Mouse (Mus musculus) hindbrain, embryonic 10.5 days (tissue): ENCODE measurements around the gene Ly6g6d. TPM values are rescaled to one million over a fixed set of nuclear protein-coding genes. Genes with fewer than 3 reads are reported as not detected.
A peak's percentile ranks its signal among the peaks of the same experiment; 100 is the strongest.

Experiments used
- DNase-seq: peaks from one replicate; pipeline ENCODE4 v3.0.0-alpha.2; 2017; ENCODE audit warnings: low spot score
- H3K27ac ChIP-seq: fragments of 300-500 bp; sonication (generic); 2 replicates; pipeline ENCODE4 v1.5.1; 2016; ENCODE audit warnings: mild to moderate bottlenecking, moderate library complexity
- H3K27me3 ChIP-seq: fragments of 300-500 bp; sonication (generic); 2 replicates; pipeline ENCODE4 v1.6.1; 2016; ENCODE audit warnings: mild to moderate bottlenecking; ENCODE audit not compliant: poor library complexity, insufficient read depth, severe bottlenecking
- H3K36me3 ChIP-seq: fragments of 300-500 bp; sonication (generic); 2 replicates; pipeline ENCODE4 v1.6.1; 2016; ENCODE audit warnings: mild to moderate bottlenecking, moderate library complexity
- H3K4me1 ChIP-seq: fragments of 300-500 bp; sonication (generic); replicated peaks from 2 replicates; pipeline ENCODE4 v1.6.1; 2016; ENCODE audit warnings: mild to moderate bottlenecking
- H3K4me3 ChIP-seq: fragments of 300-500 bp; sonication (generic); 2 replicates; pipeline ENCODE4 v1.5.1; 2016; ENCODE audit warnings: mild to moderate bottlenecking, moderate library complexity
- H3K9me3 ChIP-seq: fragments of 300-500 bp; sonication (generic); 2 replicates; pipeline ENCODE4 v1.6.1; 2016; ENCODE audit warnings: mild to moderate bottlenecking, moderate library complexity
- WGBS: fragments of 180-500 bp; shearing (Covaris S2); methylation state at CpG from one replicate; pipeline ENCODE4 v1.1.7; 2016; 5-methylcytosine and 5-hydroxymethylcytosine counted together
- polyA plus RNA-seq: library from polyadenylated mRNA; unstranded; fragments of >200 nt; fragmentation: Nextera tagmentation; extraction: Ambion mirVana; gene quantifications from 2 replicates; pipeline ENCODE4 v1.2.1, GENCODE M21; 2016

The Ly6g6d gene
- polyA plus RNA-seq, 1 experiment from 2014 or later, result 2.1 TPM

DNA sequence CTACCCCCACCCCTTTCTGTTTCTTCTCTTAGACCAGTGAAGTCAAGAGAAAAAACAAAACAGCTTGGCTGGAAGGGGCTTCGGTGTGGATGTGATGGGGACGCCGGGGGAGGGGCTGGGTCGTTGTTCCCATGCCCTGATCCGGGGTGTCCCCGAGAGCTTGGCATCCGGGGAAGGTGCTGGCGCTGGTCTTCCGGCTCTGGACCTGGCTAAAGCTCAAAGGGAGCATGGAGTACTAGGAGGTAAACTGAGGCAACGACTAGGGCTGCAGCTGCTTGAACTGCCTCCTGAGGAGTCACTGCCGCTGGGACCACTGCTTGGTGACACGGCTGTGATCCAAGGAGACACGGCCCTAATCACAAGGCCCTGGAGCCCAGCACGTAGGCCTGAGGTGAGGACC is 17.8 kb downstream of the Ly6g6d start:
- DNase-seq, result no peak
- WGBS, result 27% methylated on average over 14 of the region's 14 CpGs
- Histone ChIP-seq H3K4me1 (peaks cover 51% of the 10 kb centered on the region), H3K36me3 (peaks cover 68% of the 10 kb centered on the region), H3K27me3 (peaks cover 29% of the 10 kb centered on the region), H3K9me3 (no peaks in the 10 kb centered on the region), H3K4me3 (peak overlapping the region; percentile 93), H3K27ac (peak overlapping the region; percentile 99)

DNA sequence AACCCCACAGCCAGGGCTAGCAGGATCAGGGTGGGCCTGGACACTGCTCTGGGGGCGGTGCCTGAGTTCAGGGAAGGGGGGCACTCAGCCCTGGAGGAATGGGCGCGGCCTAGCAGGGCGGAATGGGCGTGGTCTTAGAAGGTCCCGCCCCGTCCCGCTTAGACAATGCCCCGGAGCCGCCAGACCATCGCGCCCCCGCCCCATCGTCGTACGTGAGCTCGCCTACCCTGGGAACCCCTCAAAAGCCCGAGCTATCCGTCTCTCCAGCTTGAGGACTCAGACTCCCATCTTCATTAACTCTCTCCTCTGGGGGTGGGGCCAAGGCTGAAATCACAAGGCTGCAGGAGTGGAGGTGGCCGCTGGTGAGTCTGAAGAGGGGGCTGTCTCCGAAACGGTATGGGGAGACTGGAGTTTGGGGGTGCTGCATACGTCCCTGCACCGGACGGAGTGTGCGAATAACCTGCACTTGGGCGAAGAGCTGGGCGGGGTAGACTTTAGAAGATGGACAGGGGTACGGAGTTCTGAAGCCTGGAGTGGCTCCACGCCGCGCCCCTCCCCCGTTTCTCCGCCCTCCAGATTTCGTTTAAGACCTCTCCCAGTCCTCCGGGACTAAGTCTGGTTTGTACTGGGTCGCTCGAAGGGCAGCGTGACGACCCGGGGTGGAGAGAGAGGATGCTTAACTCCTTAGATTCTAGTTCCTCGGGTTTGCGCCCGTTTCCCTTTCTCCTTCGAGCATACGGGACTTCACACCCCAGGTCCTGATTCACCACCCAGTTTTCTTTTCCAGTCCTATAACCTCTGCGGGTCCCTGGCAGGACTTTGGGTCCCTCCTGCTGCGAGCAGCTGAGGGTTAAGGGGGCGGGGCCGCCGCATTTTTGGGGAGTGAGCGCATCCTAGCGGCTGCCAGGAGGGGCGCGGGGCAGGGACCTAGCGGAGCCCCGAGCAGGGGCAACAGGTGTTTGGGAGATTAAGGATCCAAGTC is 18.7 kb downstream of the Ly6g6d start, which contains the start of gene Ddah2:
Gene Ddah2 (plus strand): TSS at position 125 of the 982 bp plus-strand sequence.
- Histone ChIP-seq H3K36me3 (peaks cover 76% of the 10 kb centered on the region), H3K4me3 (peak within 1 kb of the TSS; percentile 93), H3K27ac (peak within 1 kb of the TSS; percentile 99), H3K4me1 (peaks cover 42% of the 10 kb centered on the region), H3K9me3 (0 out of 2 replicates have a peak, but pooled peaks cover 2% of the 10 kb centered on the region), H3K27me3 (peaks cover 21% of the 10 kb centered on the region)
- DNase-seq, result peak; percentile 95
- WGBS, result under 1% methylated on average over 57 of the region's 57 CpGs

DNA sequence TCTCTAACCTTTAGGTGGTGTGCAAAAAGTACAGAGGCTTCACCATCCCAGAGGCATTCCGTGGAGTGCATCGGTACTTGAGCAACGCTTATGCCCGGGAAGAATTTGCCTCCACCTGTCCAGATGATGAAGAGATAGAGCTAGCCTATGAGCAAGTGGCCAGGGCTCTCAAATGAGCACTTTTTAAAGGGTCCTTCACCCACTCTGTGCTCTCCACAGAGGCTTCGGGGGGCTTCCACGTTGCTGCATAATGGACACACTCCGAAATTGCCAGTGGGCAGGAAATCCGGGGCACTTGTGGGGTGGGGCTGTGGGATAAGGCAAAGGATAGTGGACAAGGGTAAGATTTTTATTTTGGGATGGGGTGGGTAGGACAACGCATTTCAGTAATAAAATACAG is 19.5 kb downstream of the Ly6g6d start:
- Histone ChIP-seq H3K4me1 (peaks cover 38% of the 10 kb centered on the region), H3K4me3 (peak overlapping the region; percentile 93), H3K27ac (peak overlapping the region; percentile 99), H3K9me3 (0 out of 2 replicates have a peak, but pooled peaks cover 5% of the 10 kb centered on the region), H3K27me3 (peaks cover 12% of the 10 kb centered on the region), H3K36me3 (peaks cover 83% of the 10 kb centered on the region)
- DNase-seq, result no peak
- WGBS, result 74% methylated on average over 9 of the region's 9 CpGs

DNA sequence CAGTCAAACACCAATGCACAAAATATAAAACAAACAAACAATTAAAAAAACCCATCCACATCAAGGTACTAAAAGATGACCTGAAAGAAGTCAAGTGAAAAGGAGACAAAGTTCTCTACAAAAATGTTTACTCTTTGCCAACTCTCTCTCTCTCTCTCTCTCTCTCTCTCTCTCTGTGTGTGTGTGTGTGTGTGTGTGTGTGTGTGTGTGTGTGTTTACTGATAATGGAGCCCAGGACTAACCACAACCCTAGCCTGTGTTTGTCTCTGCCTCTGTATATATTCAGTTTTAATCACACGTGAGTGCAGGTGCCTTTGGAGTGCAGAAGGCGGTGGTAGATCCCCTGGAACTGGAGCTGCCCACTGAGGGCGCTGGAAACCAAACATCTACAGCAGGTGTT is 20.8 kb downstream of the Ly6g6d start:
- 73% methylated on average over 3 of the region's 3 CpGs for WGBS
- Histone ChIP-seq H3K9me3 (0 out of 2 replicates have a peak, but pooled peaks cover 5% of the 10 kb centered on the region), H3K4me3 (no peak overlapping the region), H3K27ac (no peak overlapping the region), H3K4me1 (peaks cover 44% of the 10 kb centered on the region), H3K27me3 (0 out of 2 replicates have a peak, but pooled peaks cover 6% of the 10 kb centered on the region), H3K36me3 (peaks cover 83% of the 10 kb centered on the region)
- DNase-seq, result no peak

DNA sequence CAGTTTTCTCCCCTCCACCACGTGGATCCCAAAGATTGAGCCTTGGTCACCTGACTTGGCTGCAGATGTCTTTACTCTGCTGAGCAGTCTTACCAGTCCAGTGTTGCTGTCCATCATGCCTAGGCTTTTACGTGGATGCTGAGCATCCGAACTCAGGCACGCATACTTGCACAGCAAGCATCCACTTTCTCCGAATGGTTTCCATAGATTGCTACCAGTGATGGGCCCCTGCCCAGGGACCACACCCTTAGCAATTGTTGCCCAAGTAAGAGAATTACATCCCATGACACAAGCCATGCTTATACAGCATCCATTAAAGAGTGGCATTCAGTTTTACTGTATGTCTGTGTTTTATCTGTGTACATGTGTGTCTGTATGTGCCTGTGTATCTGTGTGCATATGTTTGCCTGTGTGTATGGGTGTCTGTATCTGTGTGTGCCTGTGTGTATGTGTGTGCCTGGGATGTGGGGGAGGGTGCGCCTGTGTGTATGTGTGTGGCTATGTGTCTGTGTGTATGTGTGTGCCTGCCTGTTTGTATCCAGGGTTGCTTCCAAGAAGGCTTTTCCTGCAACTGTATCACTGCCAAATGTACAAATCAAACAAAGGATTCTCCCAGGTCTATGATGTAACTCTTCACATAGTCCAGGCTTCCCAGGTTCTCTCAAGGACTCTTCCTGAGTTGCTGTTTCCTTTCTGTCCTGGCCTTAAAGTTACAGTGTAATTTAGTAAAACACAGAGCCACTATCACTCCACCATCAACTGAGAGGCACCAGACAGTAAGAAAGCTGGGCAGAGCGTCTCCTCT is 22.0 kb downstream of the Ly6g6d start:
- Histone ChIP-seq H3K4me3 (no peak overlapping the region), H3K27ac (no peak overlapping the region), H3K4me1 (peaks cover 44% of the 10 kb centered on the region), H3K36me3 (peaks cover 73% of the 10 kb centered on the region), H3K27me3 (no peaks in the 10 kb centered on the region), H3K9me3 (0 out of 2 replicates have a peak, but pooled peaks cover 5% of the 10 kb centered on the region)
- DNase-seq, result no peak
- WGBS, result 92% methylated on average over 7 of the region's 7 CpGs

DNA sequence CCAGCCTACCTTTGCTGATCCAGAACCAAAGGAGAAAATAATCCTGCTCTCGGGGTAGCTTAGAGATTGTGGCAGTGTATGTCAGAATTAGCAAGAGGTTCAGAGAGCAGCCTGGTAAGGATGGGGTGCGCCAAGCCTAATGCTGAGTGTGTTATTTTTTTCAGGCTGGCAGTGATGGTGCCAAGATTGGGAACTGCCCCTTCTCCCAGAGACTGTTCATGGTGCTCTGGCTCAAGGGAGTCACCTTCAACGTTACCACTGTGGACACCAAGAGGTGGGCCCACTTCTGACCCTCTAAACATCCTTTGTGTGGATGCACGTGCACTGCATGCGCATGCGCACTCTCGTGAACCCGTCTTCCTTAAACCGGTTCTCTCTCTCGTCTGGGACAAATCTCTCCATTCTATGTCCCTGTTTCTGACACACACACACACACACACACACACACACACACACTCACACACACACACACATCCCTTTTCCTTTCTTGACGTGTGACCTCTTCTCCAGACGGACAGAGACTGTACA is 25.5 kb downstream of the Ly6g6d start:
- DNase-seq, result no peak
- peaks cover 53% of the 10 kb centered on the region for H3K4me1 ChIP-seq
- H3K27ac ChIP-seq, result peak overlapping the region; percentile 97
- 0 out of 2 replicates have a peak, but pooled peaks cover 5% of the 10 kb centered on the region for H3K9me3 ChIP-seq
- H3K4me3 ChIP-seq, result peak overlapping the region; percentile 76
- H3K27me3 ChIP-seq, result no peaks in the 10 kb centered on the region
- peaks cover 52% of the 10 kb centered on the region for H3K36me3 ChIP-seq
- WGBS, result 81% methylated on average over 12 of the region's 12 CpGs

DNA sequence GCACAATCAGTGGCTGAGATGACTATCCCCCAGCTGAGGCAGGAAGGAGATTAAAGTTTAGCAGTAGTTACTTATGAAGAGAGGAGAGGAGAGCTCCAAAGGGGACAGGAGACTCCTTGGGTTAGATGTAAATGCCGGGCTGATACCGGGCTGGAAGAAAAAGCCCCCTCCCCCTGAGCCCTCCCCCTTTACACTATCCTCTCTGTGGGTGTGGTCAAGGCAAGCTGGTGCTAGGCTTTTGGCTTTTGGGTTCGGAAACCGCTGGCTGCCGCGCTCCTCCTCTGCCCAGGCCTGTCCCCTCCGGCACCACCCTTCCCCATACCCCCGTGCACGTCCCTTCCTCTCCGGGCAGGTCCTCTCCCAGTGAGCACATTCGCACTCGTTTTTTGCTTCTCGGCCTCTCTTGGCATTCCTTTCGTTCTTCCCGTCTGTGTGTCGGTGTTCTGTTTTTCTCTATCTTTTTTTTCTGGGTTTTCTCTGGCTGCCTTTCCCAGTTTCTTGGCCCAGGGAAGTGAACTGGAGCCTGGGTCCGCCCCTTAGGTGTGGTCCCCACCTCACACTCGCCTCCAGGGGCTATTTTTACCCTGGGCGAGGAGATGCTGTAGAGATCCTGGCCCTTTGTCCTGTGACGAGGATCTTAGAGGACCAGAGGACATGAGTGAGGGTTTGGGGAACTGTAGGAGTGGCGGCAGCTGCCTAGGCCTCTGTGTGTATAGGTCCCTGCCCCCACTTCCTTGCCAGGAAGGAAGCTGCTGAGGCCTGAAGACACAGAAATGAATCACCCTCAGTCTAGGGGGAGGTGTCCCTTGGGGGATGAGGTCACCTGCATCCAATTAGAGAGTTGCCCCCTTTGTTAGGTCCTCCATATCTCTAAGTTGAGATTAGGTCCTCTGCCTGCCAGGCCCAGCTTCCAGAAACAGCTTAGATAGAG is 26.4 kb downstream of the Ly6g6d start:
- Histone ChIP-seq H3K36me3 (peaks cover 44% of the 10 kb centered on the region), H3K4me3 (peak overlapping the region; percentile 76), H3K4me1 (peaks cover 62% of the 10 kb centered on the region), H3K27ac (peak overlapping the region; percentile 97), H3K27me3 (no peaks in the 10 kb centered on the region), H3K9me3 (0 out of 2 replicates have a peak, but pooled peaks cover 5% of the 10 kb centered on the region)
- 2% methylated on average over 21 of the region's 21 CpGs for WGBS
- DNase-seq, result peak; percentile 76

DNA sequence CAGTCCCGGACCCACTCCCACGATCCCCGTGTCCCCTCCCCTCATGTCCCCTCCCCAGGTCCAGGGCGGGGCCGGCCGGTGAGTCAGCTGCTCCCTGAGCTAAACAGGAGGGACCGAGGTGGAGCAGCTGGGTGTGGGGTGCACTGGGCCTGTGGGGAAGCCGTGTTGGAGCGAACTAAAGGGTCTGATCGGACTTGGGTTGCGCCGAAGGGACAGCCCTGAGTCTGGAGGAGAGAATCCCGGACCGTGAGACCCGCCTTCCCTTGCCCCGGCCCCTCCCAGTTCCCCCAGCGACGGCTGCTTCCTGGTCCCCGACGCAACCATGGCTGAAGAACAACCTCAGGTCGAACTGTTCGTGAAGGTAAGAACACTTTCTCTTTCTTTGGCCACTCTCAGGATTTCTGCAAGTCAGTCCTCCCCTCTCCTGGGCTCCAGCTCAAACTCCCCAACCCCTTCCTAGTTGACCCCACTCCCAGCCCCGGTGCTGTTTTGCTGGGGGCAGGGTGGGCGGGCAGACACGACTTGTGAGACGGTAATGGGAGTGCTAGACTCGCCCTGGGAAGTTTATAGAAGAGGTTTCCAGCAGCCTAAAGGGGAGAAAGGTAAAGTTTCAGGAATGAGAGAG is 27.6 kb downstream of the Ly6g6d start:
- Histone ChIP-seq H3K27me3 (no peaks in the 10 kb centered on the region), H3K4me3 (peak overlapping the region; percentile 76), H3K36me3 (peaks cover 33% of the 10 kb centered on the region), H3K9me3 (0 out of 2 replicates have a peak, but pooled peaks cover 5% of the 10 kb centered on the region), H3K27ac (peak overlapping the region; percentile 97), H3K4me1 (peaks cover 74% of the 10 kb centered on the region)
- under 1% methylated on average over 27 of the region's 27 CpGs for WGBS
- peak; percentile 76 for DNase-seq

DNA sequence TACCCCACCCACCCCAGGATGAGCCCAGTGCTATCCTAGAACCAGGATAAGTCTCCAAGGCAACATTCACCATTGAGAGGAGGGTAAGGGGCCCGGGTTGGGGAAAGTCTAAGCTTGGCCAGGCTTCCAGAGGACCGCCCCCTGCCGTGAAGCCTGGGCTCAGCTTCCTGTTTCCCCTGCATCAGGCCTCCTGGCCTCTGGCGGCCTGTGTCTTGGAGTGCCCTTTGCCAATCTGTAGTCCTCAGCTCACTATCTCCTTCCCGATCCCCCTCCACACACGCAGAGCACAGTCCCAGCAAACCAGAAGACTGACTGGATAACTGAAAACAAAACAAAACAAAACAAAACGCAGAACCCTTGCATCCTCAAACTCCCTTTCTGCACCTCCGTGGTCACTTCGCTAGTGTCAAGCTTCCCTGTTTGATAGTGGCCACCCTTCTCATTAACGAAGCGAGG is 28.3 kb downstream of the Ly6g6d start, which contains the start of gene Clic1:
Gene Clic1 (plus strand): TSS at position 406 of the 456 bp plus-strand sequence.
- DNase-seq, result peak; percentile 84
- Histone ChIP-seq H3K27ac (peak within 1 kb of the TSS; percentile 97), H3K27me3 (no peaks in the 10 kb centered on the region), H3K9me3 (0 out of 2 replicates have a peak, but pooled peaks cover 5% of the 10 kb centered on the region), H3K36me3 (peaks cover 26% of the 10 kb centered on the region), H3K4me1 (peaks cover 80% of the 10 kb centered on the region), H3K4me3 (peak within 1 kb of the TSS; percentile 76)
- 2% methylated on average over 11 of the region's 11 CpGs for WGBS

DNA sequence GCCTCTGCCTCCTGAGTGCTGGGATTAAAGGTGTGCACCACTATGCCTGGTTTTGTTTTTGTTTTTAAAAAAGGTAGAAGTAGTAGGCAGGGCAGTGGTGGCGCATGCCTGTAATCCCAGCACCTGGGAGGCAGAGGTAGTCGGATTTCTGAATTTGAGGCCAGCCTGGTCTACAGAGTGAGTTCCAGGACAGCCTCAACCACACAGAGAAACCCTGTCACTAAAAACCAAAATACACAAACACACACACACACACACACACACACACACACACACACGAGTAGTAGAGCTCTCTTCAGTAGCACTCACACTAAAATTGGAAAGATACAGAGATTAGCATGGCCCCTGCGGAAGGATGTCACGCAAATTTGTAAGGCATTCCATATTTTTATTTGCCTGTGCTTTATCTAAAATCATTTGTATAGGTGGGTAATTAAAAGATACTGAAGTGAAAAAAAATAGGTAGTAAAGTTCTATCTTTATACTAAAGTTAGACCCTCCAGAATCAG is 28.9 kb downstream of the Ly6g6d start:
- Histone ChIP-seq H3K27ac (peak overlapping the region; percentile 97), H3K36me3 (peaks cover 20% of the 10 kb centered on the region), H3K9me3 (0 out of 2 replicates have a peak, but pooled peaks cover under 1% of the 10 kb centered on the region), H3K4me3 (peak overlapping the region; percentile 76), H3K4me1 (peaks cover 81% of the 10 kb centered on the region), H3K27me3 (no peaks in the 10 kb centered on the region)
- 72% methylated on average over 5 of the region's 5 CpGs for WGBS
- DNase-seq, result no peak
